Mouse (Mus musculus) G1E (cell line): ENCODE results near the gene Tax1bp3. TPM values are rescaled to one million over a fixed set of nuclear protein-coding genes. Genes with fewer than 3 reads are reported as not detected.
A peak's percentile ranks its signal among the peaks of the same experiment; 100 is the strongest.

Experiments
- ATAC-seq: 2 replicates; pipeline ENCODE4 v1.8.0; 2016; ENCODE audit warnings: mild to moderate bottlenecking; ENCODE audit not compliant: insufficient number of reproducible peaks, poor library complexity, low FRiP score, severe bottlenecking; ENCODE audit errors: extremely low read depth
- DNase-seq: peaks from one replicate; pipeline ENCODE4 v3.0.0; 2012; ENCODE audit warnings: low spot score
- H3K27me3 ChIP-seq: 2 replicates; pipeline ENCODE4 v1.6.1; 2012; ENCODE audit warnings: mild to moderate bottlenecking, low read length, inconsistent platforms; ENCODE audit not compliant: insufficient read depth
- H3K36me3 ChIP-seq: replicated peaks from 2 replicates; pipeline ENCODE3; 2012; ENCODE audit warnings: mild to moderate bottlenecking, inconsistent platforms
- H3K4me1 ChIP-seq: 2 replicates; pipeline ENCODE4 v1.6.1; 2012; ENCODE audit warnings: low read depth, low read length, inconsistent platforms, mixed read lengths; ENCODE audit not compliant: insufficient read depth
- H3K4me3 ChIP-seq: 2 replicates; pipeline ENCODE4 v1.5.1; 2012; ENCODE audit warnings: low read depth, mild to moderate bottlenecking, inconsistent platforms, low read length, moderate library complexity, mixed read lengths
- H3K9me3 ChIP-seq: replicated peaks from 2 replicates; pipeline ENCODE4 v1.6.1; 2012; ENCODE audit warnings: inconsistent platforms
- CTCF ChIP-seq: IDR thresholded peaks from 2 replicates; pipeline ENCODE4 v1.5.1; 2012; ENCODE audit warnings: low read depth, low read length, inconsistent platforms, mixed read lengths
- GATA1 ChIP-seq: IDR thresholded peaks from 2 replicates; pipeline ENCODE4 v1.6.1; 2012; ENCODE audit warnings: borderline replicate concordance, low read length, inconsistent platforms, mixed read lengths
- GATA2 ChIP-seq: IDR thresholded peaks from 2 replicates; pipeline ENCODE4 v1.6.1; 2012; ENCODE audit warnings: low read depth, low read length, inconsistent platforms, borderline replicate concordance
- POLR2AphosphoS5 ChIP-seq: IDR thresholded peaks from 2 replicates; pipeline ENCODE4 v1.6.1; 2012; ENCODE audit warnings: low read depth, low read length, inconsistent platforms; ENCODE audit not compliant: insufficient replicate concordance
- TAL1 ChIP-seq: conservative IDR thresholded peaks from 2 replicates; pipeline ENCODE4 v1.6.1; 2012; ENCODE audit warnings: low read depth, low read length, inconsistent platforms, mixed read lengths
- polyA plus RNA-seq: library from polyadenylated mRNA; stranded (reverse); fragments of >175 nt; gene quantifications from 2 replicates; pipeline ENCODE4 v1.2.3, GENCODE M21; 2012
- total RNA-seq, 2 experiments: library from RNA; stranded (forward) in 1 of 2; stranded (reverse) in 1 of 2; fragments of 200-1000 nt in 1 of 2; fragments of >200 nt in 1 of 2; fragmentation: Nextera tagmentation in 1 of 2; gene quantifications; 2 replicates each; pipeline ENCODE4 v1.2.3; 2014 to 2017

Gene Tax1bp3
- total and polyA plus RNA-seq, 3 experiments: 9.0 to 17.8 (median 9.2) TPM

- no peaks in the 10 kb centered on the region for H3K9me3 ChIP-seq
- no peaks in the 10 kb centered on the region for H3K27me3 ChIP-seq
- no peak overlapping the region for H3K4me3 ChIP-seq
- TF ChIP-seq GATA1 (no peak), CTCF (no peak), GATA2 (no peak)
- H3K36me3 ChIP-seq: peaks cover 85% of the 10 kb centered on the region
- H3K4me1 ChIP-seq: no peaks in the 10 kb centered on the region
- no peak for DNase-seq
- ATAC-seq: no peak
Measured at GRCm38 (mm10) chr11:73187231-73187630, 10.3 kb downstream of the Tax1bp3 start.

DNA sequence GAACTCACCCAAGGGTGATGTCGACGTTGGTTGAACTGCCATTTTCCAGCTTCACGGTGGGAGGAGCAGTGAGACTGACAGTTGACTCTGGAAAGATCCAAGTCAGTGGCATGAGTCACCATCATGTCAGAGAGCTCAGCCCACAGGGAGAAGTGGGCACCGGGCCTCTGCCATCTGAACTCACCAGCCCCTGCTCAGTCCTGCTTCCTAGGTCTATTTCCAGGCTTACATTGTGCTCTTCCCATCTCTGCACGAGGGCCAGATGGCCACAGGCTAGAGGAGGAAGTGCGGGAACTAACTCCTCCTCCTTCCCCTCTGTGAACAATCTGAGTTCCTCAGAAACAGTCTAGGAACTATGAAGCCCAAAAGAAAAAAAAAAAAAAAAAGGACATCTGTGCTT, 16.2 kb downstream of the Tax1bp3 start:
- ATAC-seq (no peak), DNase-seq (no peak)
- Histone ChIP-seq H3K27me3 (no peaks in the 10 kb centered on the region), H3K9me3 (no peaks in the 10 kb centered on the region), H3K36me3 (peaks cover 78% of the 10 kb centered on the region), H3K4me3 (no peak overlapping the region), H3K4me1 (peaks cover 10% of the 10 kb centered on the region)
- no peak for TF ChIP-seq TAL1
- no peak for TF ChIP-seq CTCF
- TF ChIP-seq POLR2AphosphoS5: no peak
- TF ChIP-seq GATA1: no peak
- no peak for TF ChIP-seq GATA2

DNA sequence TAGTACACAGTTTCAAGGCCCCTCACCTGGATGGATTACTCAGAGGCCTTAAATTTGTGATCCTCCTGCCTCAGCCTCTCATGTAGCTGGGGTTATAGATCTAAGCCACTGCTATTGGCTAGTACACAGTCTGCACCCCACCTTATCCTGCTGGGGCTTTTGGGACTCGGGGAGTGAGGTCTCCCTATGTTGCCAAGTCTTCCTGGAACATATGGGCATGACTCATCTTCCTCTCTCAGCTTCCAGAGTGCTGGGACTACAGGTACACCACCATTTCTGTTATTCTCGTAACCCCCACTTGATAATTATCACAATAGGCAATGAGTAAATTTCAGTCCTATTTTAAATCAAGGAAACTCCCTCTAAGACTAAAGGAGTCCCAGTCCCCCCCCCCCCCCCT, 17.6 kb downstream of the Tax1bp3 start:
- ATAC-seq (no peak), DNase-seq (no peak)
- Histone ChIP-seq H3K9me3 (no peaks in the 10 kb centered on the region), H3K36me3 (peaks cover 65% of the 10 kb centered on the region), H3K4me1 (peaks cover 22% of the 10 kb centered on the region), H3K27me3 (no peaks in the 10 kb centered on the region), H3K4me3 (no peak overlapping the region)
- no peak for TF ChIP-seq GATA2
- no peak for TF ChIP-seq GATA1
- TF ChIP-seq CTCF: no peak
- TF ChIP-seq TAL1: no peak
- TF ChIP-seq POLR2AphosphoS5: no peak

DNA sequence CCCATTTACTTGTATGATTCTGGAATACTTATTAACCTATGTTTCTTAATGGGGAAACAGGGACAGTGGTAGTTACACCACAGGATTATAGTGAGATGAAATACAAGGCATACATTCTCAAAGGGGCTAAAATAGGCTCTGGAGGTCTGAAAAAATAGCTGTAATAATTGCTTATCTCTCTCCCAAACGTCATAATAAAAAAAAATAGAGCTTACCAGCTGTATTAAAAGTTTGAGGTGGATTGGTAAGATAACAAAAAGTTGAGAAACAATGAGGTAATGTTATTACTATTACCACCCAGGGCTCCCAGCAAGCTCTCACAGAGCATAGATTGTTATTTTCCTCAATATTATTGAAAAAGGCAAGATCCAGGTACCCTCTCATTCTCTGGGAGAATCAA, 21.3 kb downstream of the Tax1bp3 start:
- Histone ChIP-seq H3K36me3 (peaks cover 33% of the 10 kb centered on the region), H3K4me3 (peak overlapping the region; percentile 90), H3K4me1 (peaks cover 31% of the 10 kb centered on the region), H3K9me3 (no peaks in the 10 kb centered on the region), H3K27me3 (0 out of 2 replicates have a peak, but pooled peaks cover 3% of the 10 kb centered on the region)
- TF ChIP-seq CTCF (no peak), TAL1 (no peak), GATA1 (no peak), POLR2AphosphoS5 (no peak), GATA2 (no peak)
- no peak for DNase-seq
- no peak for ATAC-seq

DNA sequence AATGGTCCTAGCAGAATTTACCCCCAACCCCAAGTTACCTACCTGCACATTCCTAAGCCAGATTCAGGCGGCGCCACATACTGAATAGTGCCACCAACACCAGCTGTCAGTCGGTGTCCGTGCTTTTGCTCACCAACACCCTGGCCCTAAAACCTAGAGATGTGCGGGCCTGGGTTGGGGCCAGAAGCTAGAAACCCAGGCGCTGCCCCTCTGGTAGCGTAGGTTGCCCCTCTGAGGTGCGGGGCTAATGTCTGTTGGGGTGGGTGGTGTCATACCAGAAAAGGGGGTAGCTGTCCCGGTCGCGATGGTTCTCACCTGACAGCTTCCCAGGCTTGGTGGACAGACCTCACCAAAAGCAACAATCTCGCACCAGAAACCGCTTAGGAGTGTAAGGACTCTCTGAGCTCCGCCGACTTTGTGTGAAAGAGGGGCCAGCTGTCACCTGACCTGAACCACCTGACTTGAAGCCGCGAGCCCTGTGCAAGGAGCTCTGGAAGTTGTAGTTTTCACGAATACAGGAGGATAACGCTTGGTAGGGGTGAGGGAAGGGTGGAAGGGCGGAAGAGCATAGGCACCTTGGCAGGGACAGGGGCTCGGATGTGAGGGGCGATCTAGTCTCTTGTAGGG, 21.8 kb downstream of the Tax1bp3 start, which contains the start of gene Ctns:
Ctns (minus strand) TSS at position 440 of the 627 bp plus-strand sequence.
- Histone ChIP-seq H3K4me3 (peak within 1 kb of the TSS; percentile 90), H3K36me3 (peaks cover 29% of the 10 kb centered on the region), H3K27me3 (0 out of 2 replicates have a peak, but pooled peaks cover 3% of the 10 kb centered on the region), H3K4me1 (peaks cover 31% of the 10 kb centered on the region), H3K9me3 (no peaks in the 10 kb centered on the region)
- peak; percentile 88 for DNase-seq
- TF ChIP-seq TAL1 (no peak), GATA2 (no peak), POLR2AphosphoS5 (no peak), GATA1 (no peak), CTCF (no peak)
- ATAC-seq: peak; percentile 83

GRCm38 (mm10) chr11:73199230-73199712, 22.4 kb downstream of the Tax1bp3 start, which contains the start of gene Shpk:
Shpk (plus strand) TSS chr11:73199460.
- DNase-seq (peak; percentile 98), ATAC-seq (peak; percentile 97)
- peaks cover 31% of the 10 kb centered on the region for H3K4me1 ChIP-seq
- 0 out of 2 replicates have a peak, but pooled peaks cover 3% of the 10 kb centered on the region for H3K27me3 ChIP-seq
- TF ChIP-seq GATA2 (no peak), CTCF (no peak), GATA1 (no peak), TAL1 (no peak), POLR2AphosphoS5 (no peak)
- peak within 1 kb of the TSS; percentile 90 for H3K4me3 ChIP-seq
- H3K36me3 ChIP-seq: peaks cover 23% of the 10 kb centered on the region
- no peaks in the 10 kb centered on the region for H3K9me3 ChIP-seq
